Mouse (Mus musculus): ENCODE data around the gene Ugp2.

- TF ChIP-seq MYOG (IDR thresholded peaks at IDR 0.05; ENCODE audit: control insufficient read depth, extremely low read depth, insufficient read length) = no peak
- TF ChIP-seq CTCF (IDR thresholded peaks at IDR 0.05; ENCODE audit: control insufficient read depth, insufficient read depth, insufficient read length) = no peak
- TF ChIP-seq MAX (IDR thresholded peaks at IDR 0.05) = no peak
- no peak for TF ChIP-seq USF1 (IDR thresholded peaks at IDR 0.05; ENCODE audit: low read depth)
- no peak for TF ChIP-seq FOSL1 (IDR thresholded peaks at IDR 0.05; ENCODE audit: insufficient read depth, low read length, poor library complexity, severe bottlenecking)
- TF ChIP-seq CEBPB (IDR thresholded peaks at IDR 0.05; ENCODE audit: low read depth) = no peak
Observed at GRCm38 (mm10) chr11:21401248-21401647, 30.2 kb upstream of the Ugp2 start.
